Mouse (Mus musculus): Measurements from ENCODE around the gene Krt35. TPM values are rescaled to one million over a fixed set of nuclear protein-coding genes. Genes with fewer than 3 reads are reported as not detected.

Gene Krt35
- polyA plus RNA-seq, 1 experiment from 2014 or later: not detected

GRCm38 (mm10) chr11:100088378-100089025 lies 7.5 kb downstream of the Krt35 start:
- no peak for DNase-seq (ENCODE audit: low spot score)
- 68% methylated on average over 7 of the region's 7 CpGs for WGBS
- H3K4me2 ChIP-seq (ENCODE audit: low read length): no peak overlapping the region
- no peak for ATAC-seq
- H3K36me3 ChIP-seq (ENCODE audit: control insufficient read depth, insufficient read depth, low read length): no peaks in the 10 kb centered on the region
- H3K4me1 ChIP-seq (ENCODE audit: control insufficient read depth, insufficient read depth, low read length): no peaks in the 10 kb centered on the region
- no peak overlapping the region for H3K9ac ChIP-seq (ENCODE audit: low read length)
- H3K27me3 ChIP-seq (replicated peaks; ENCODE audit: control insufficient read depth, insufficient read depth, low read length): no peaks in the 10 kb centered on the region
- H3K9me3 ChIP-seq (replicated peaks; ENCODE audit: control insufficient read depth, low read length): no peaks in the 10 kb centered on the region
- no peak overlapping the region for H3K4me3 ChIP-seq (ENCODE audit: low read depth, low read length)
- no peak overlapping the region for H3K27ac ChIP-seq (ENCODE audit: low read depth, low read length)

- Histone ChIP-seq H3K36me3 (ENCODE audit: control insufficient read depth, insufficient read depth, low read length) (no peaks in the 10 kb centered on the region), H3K9me3 (replicated peaks; ENCODE audit: control insufficient read depth, low read length) (no peaks in the 10 kb centered on the region), H3K27me3 (replicated peaks; ENCODE audit: control insufficient read depth, insufficient read depth, low read length) (no peaks in the 10 kb centered on the region), H3K9ac (ENCODE audit: low read length) (no peak within 1 kb of the TSS), H3K4me1 (ENCODE audit: control insufficient read depth, insufficient read depth, low read length) (no peaks in the 10 kb centered on the region), H3K4me2 (ENCODE audit: low read length) (no peak within 1 kb of the TSS), H3K4me3 (ENCODE audit: low read depth, low read length) (no peak within 1 kb of the TSS), H3K27ac (ENCODE audit: low read depth, low read length) (no peak within 1 kb of the TSS)
- ATAC-seq (no peak), DNase-seq (ENCODE audit: low spot score) (no peak)
- 92% methylated on average over 10 of the region's 10 CpGs for WGBS
Measured at GRCm38 (mm10) chr11:100087861-100088260, 8.2 kb downstream of the Krt35 start, which contains the start of gene Krt32. Krt32 (minus strand) TSS chr11:100088226.

GRCm38 (mm10) chr11:100073873-100074272 lies 22.2 kb downstream of the Krt35 start:
- H3K4me3 ChIP-seq (ENCODE audit: low read depth, low read length): no peak overlapping the region
- DNase-seq (ENCODE audit: low spot score) (peak; percentile 7), ATAC-seq (no peak)
- H3K36me3 ChIP-seq (ENCODE audit: control insufficient read depth, insufficient read depth, low read length): no peaks in the 10 kb centered on the region
- no peaks in the 10 kb centered on the region for H3K27me3 ChIP-seq (replicated peaks; ENCODE audit: control insufficient read depth, insufficient read depth, low read length)
- WGBS: 54% methylated on average over 1 of the region's 1 CpGs
- H3K4me2 ChIP-seq (ENCODE audit: low read length): no peak overlapping the region
- H3K4me1 ChIP-seq (ENCODE audit: control insufficient read depth, insufficient read depth, low read length): no peaks in the 10 kb centered on the region
- H3K9ac ChIP-seq (ENCODE audit: low read length): no peak overlapping the region
- H3K9me3 ChIP-seq (replicated peaks; ENCODE audit: control insufficient read depth, low read length): no peaks in the 10 kb centered on the region
- H3K27ac ChIP-seq (ENCODE audit: low read depth, low read length): no peak overlapping the region

- ATAC-seq: no peak
- Histone ChIP-seq H3K4me1 (ENCODE audit: control insufficient read depth, insufficient read depth, low read length) (no peaks in the 10 kb centered on the region), H3K4me2 (ENCODE audit: low read length) (no peak overlapping the region), H3K9ac (ENCODE audit: low read length) (no peak overlapping the region), H3K4me3 (ENCODE audit: low read depth, low read length) (no peak overlapping the region), H3K27me3 (replicated peaks; ENCODE audit: control insufficient read depth, insufficient read depth, low read length) (no peaks in the 10 kb centered on the region), H3K36me3 (ENCODE audit: control insufficient read depth, insufficient read depth, low read length) (no peaks in the 10 kb centered on the region), H3K9me3 (replicated peaks; ENCODE audit: control insufficient read depth, low read length) (no peaks in the 10 kb centered on the region), H3K27ac (ENCODE audit: low read depth, low read length) (no peak overlapping the region)
- DNase-seq (ENCODE audit: low spot score): no peak
- 92% methylated on average over 17 of the region's 17 CpGs for WGBS
Measured at GRCm38 (mm10) chr11:100067293-100068036, 28.6 kb downstream of the Krt35 start.

- Histone ChIP-seq H3K9ac (ENCODE audit: low read length) (no peak overlapping the region), H3K9me3 (replicated peaks; ENCODE audit: control insufficient read depth, low read length) (no peaks in the 10 kb centered on the region), H3K4me3 (ENCODE audit: low read depth, low read length) (no peak overlapping the region), H3K4me2 (ENCODE audit: low read length) (no peak overlapping the region), H3K36me3 (ENCODE audit: control insufficient read depth, insufficient read depth, low read length) (no peaks in the 10 kb centered on the region), H3K4me1 (ENCODE audit: control insufficient read depth, insufficient read depth, low read length) (no peaks in the 10 kb centered on the region), H3K27me3 (replicated peaks; ENCODE audit: control insufficient read depth, insufficient read depth, low read length) (no peaks in the 10 kb centered on the region), H3K27ac (ENCODE audit: low read depth, low read length) (no peak overlapping the region)
- DNase-seq (ENCODE audit: low spot score) (no peak), ATAC-seq (no peak)
- WGBS: 71% methylated on average over 12 of the region's 12 CpGs
Measured at GRCm38 (mm10) chr11:100066236-100067010, 29.6 kb downstream of the Krt35 start.

- no peaks in the 10 kb centered on the region for H3K4me1 ChIP-seq (ENCODE audit: control insufficient read depth, insufficient read depth, low read length)
- no peak overlapping the region for H3K9ac ChIP-seq (ENCODE audit: low read length)
- peak; percentile 29 for DNase-seq (ENCODE audit: low spot score)
- no peak overlapping the region for H3K4me3 ChIP-seq (ENCODE audit: low read depth, low read length)
- no peaks in the 10 kb centered on the region for H3K36me3 ChIP-seq (ENCODE audit: control insufficient read depth, insufficient read depth, low read length)
- no peaks in the 10 kb centered on the region for H3K27me3 ChIP-seq (replicated peaks; ENCODE audit: control insufficient read depth, insufficient read depth, low read length)
- WGBS: 55% methylated on average over 8 of the region's 8 CpGs
- no peak overlapping the region for H3K4me2 ChIP-seq (ENCODE audit: low read length)
- no peaks in the 10 kb centered on the region for H3K9me3 ChIP-seq (replicated peaks; ENCODE audit: control insufficient read depth, low read length)
- ATAC-seq: no peak
- no peak overlapping the region for H3K27ac ChIP-seq (ENCODE audit: low read depth, low read length)
Measured at GRCm38 (mm10) chr11:100058875-100059274, 37.2 kb downstream of the Krt35 start.

- Histone ChIP-seq H3K27ac (ENCODE audit: low read depth, low read length) (no peak overlapping the region), H3K9ac (ENCODE audit: low read length) (no peak overlapping the region), H3K4me3 (ENCODE audit: low read depth, low read length) (no peak overlapping the region), H3K27me3 (replicated peaks; ENCODE audit: control insufficient read depth, insufficient read depth, low read length) (no peaks in the 10 kb centered on the region), H3K9me3 (replicated peaks; ENCODE audit: control insufficient read depth, low read length) (no peaks in the 10 kb centered on the region), H3K4me1 (ENCODE audit: control insufficient read depth, insufficient read depth, low read length) (no peaks in the 10 kb centered on the region), H3K4me2 (ENCODE audit: low read length) (no peak overlapping the region), H3K36me3 (ENCODE audit: control insufficient read depth, insufficient read depth, low read length) (no peaks in the 10 kb centered on the region)
- ATAC-seq: no peak
- 81% methylated on average over 9 of the region's 9 CpGs for WGBS
- DNase-seq (ENCODE audit: low spot score): no peak
Measured at GRCm38 (mm10) chr11:100055686-100056655, 40.1 kb downstream of the Krt35 start.

GRCm38 (mm10) chr11:100050451-100050850 lies 45.6 kb downstream of the Krt35 start, which contains the start of gene Krt31:
Krt31 (minus strand) TSS chr11:100050551.
- H3K36me3 ChIP-seq (ENCODE audit: control insufficient read depth, insufficient read depth, low read length): no peaks in the 10 kb centered on the region
- DNase-seq (ENCODE audit: low spot score): no peak
- H3K4me1 ChIP-seq (ENCODE audit: control insufficient read depth, insufficient read depth, low read length): no peaks in the 10 kb centered on the region
- no peak within 1 kb of the TSS for H3K4me3 ChIP-seq (ENCODE audit: low read depth, low read length)
- no peaks in the 10 kb centered on the region for H3K9me3 ChIP-seq (replicated peaks; ENCODE audit: control insufficient read depth, low read length)
- 87% methylated on average over 3 of the region's 3 CpGs for WGBS
- H3K4me2 ChIP-seq (ENCODE audit: low read length): no peak within 1 kb of the TSS
- no peaks in the 10 kb centered on the region for H3K27me3 ChIP-seq (replicated peaks; ENCODE audit: control insufficient read depth, insufficient read depth, low read length)
- no peak within 1 kb of the TSS for H3K27ac ChIP-seq (ENCODE audit: low read depth, low read length)
- ATAC-seq: no peak
- H3K9ac ChIP-seq (ENCODE audit: low read length): no peak within 1 kb of the TSS
